Mouse (Mus musculus): ENCODE measurements around the gene Fgfr2. TPM values are rescaled to one million over a fixed set of nuclear protein-coding genes. Genes with fewer than 3 reads are reported as not detected.
A peak's percentile ranks its signal among the peaks of the same experiment; 100 is the strongest.

Fgfr2 gene
- total RNA-seq, 4 experiments from 2014 or later: 1.1 to 1.9 (median 1.4) TPM

DNA sequence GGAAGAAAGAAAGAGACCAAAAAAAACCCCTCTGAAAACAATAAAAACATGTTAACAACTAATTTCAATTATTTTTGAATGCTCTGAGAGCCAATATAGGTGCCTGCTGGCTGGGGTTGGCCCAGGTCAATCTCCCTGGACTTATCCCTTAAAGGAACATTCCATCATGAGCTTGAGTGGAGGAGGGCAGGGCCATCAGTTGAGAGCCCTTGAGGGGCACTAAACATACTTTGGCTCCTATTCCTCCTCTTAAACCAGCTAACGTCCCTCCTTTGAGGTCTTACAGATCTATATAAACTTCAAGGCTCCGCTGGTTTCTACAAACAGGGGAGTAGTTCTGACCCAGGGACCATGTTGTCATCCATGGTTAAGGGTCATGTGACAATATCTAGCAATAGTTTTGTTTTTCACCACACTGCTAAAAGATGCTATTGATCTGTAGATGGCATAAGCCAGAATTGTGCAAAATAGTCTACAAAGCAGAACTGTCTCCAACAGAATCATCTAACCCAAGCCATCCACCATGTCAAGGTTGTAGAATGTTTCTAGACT lies 2536.6 kb downstream of the Fgfr2 start:
- no peak for DNase-seq (ENCODE audit: low spot score)

DNA sequence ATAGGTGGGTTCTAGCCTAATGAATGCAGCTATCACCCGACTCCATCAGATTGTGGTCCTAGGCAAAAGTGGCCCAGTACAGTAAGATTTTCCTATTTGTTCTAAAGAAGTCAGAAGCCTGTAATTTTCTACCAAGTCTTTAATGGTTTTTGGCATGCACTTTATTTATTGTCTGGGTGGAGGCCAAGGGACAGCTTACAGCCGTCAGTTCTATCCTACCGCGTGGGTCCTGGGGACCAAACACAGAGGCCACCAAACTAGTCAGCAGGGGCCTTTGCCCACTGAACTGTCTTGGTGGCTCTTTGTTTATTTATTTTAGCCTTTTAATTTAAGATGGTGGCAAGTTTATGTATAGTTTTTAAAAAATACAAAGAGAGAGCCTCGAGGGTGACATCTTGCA lies 2544.5 kb downstream of the Fgfr2 start:
- DNase-seq (ENCODE audit: low spot score): no peak

DNA sequence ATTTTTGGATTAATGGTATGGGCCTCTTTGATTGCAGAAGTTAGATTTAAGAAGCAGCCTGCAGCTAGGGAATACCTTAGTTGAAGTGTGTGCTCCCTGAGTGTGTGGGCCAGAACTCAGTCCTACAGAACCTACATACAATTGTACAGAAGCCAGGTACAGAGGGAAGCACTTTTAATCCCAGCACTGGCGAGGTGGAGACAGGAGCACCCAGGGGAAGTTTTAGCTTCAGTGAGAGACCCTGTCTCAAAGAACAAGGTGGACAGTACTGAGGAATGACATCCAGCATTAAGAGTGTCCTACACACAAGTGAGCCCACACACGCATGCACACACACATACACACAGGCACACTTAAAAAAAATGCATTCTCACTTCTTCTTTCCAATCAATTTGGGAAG lies 2545.1 kb downstream of the Fgfr2 start:
- DNase-seq (ENCODE audit: low spot score): no peak

DNA sequence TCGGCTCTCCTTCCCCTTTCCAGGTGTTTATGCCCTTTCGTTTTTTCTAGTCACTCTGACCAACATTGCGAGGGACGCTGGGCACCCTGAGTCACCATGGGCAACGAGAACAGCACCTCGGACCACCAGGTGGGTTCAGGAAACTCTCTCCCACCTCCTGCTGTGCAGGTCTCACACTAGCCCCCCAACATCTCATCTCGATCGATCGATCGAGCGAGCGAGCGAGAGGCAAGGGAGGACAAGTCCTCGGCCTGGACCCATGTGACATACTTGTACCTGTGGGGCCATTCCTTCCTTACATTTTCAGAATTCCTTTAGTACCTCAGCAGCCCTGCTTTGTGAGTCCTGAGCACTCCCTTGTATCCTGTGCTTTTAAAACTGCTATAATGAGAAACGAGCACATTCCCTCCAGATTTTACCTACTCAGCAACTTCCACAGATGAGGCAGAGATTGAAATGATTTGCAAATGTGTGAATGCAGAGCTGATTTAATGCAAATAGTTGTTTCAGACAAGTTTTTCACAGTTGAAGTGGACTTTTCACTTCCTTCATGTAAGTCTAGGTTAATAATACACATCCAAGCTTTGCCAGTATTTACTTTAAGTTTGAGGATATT lies 2545.7 kb downstream of the Fgfr2 start, which contains the start of gene Tacc2:
Gene Tacc2, plus strand, starts transcription at position 51 of the 616 bp plus-strand sequence.
- no peak for DNase-seq (ENCODE audit: low spot score)

DNA sequence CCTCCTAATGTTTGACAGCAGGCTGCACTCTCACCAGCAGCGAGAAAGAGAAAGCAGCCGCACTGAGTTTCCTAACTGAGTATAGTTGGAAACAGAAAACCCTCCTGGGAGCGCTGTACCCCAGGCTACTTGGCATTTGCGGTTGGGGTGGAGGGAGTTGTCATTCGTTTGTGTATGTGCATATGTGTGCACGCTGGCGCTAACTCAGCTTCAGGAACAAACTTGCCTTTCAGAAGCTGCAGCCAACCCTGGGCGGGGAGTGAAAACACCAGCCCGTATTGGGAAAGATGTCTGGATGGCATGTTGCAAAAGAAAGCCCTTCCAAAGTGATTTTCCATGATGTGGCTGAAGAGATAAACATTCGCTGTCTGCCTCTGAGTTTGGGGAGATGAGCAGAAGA lies 2546.2 kb downstream of the Fgfr2 start:
- DNase-seq (ENCODE audit: low spot score): no peak

DNA sequence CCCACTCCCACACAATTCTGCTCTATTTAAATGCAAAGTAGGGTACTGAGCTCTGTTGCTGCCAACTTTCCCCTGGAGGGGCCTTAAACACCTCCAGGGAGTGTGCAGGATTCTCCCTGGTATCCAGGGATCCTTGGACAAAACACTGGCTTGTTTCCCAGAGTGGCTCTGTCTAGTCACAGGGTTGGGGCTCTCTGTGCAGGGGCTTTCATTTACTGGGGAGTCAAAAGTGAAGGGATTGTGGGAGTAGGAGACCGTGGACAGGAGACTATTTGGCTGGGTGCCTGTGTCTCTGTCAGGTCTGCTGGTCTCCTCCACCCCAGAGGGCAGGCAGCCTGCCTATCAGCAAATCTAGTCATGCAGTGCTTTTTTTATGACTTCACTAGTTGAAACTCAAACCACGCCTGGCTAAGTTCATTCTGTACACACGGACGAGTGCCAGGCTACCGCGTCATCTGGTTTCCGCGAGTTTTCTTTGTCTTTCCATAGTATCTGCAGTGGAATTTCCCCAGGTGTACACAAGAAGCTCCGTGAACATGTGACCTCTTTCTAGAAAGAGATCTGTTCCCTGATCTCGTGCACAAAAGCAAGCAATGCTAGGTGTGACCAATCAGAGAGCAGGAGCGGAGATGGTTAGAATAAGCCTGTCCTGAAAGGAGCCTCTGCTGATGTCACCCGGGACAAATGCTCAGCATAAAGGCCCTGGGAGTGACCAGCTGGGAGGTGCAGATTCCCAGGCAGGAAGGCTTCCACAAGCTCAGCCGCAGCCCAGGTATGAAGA lies 2548.7 kb downstream of the Fgfr2 start:
- peak; percentile 53 for DNase-seq (ENCODE audit: low spot score)

DNA sequence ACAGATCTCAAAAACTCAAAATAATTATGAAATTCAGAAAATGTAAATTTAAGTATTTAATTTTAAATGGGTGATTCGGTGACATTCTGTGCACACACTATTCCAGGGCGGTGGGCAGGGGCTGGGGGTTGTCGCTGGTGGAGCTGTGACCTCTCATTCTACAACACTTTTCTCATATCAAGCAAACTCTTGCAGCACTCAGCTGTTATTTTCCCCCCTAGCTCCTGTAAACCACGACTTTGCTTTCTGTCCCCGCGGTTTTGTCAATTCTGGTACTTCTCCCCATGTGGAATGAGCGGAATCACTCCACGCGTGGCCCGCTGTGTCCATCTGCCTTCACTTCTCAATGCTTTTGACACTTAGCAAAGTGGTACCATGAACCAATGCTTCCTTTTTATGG lies 2549.4 kb downstream of the Fgfr2 start:
- no peak for DNase-seq (ENCODE audit: low spot score)

DNA sequence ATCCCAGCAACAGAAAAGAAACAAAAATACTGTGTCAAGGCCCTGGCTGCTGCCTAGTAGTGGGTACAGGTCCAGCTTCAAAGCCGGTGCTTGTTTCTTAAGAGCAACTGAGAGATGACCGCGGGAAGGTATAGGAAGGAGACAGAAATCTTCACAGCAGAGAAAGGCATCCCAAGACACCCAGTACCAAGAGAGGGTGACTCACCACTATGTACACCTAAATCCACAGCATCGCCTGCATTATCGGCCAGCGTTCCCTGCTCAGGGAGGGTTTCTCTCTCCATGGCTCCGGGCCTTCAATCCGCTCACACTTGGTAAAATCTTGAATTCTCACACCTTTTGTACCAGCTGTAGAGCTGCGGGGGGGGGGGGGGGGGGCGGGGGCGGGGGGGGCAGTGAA lies 2550.3 kb downstream of the Fgfr2 start, which contains the start of gene Nsmce4a:
Gene Nsmce4a, minus strand, starts transcription at position 298 of the 400 bp plus-strand sequence.
- no peak for DNase-seq (ENCODE audit: low spot score)

DNA sequence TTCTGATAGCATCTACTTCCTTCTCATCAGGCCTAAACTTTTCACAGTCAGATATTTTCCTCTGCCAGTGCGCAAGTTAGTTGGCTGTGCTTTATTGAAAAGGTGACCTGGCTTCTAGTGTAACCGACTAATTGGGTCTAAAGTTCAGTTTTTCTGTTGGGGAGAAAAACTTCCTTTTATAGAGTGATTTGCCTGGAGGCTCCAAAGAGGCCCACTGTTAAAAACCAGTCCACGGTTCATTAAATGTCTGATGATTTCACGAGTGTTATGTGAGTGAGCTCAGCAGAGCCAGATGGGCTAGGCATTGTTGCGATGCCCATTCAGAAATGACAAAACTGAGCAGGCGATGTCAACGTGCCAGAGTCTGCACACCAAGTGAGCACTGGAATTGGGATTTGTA lies 2552.7 kb downstream of the Fgfr2 start:
- no peak for DNase-seq (ENCODE audit: low spot score)

DNA sequence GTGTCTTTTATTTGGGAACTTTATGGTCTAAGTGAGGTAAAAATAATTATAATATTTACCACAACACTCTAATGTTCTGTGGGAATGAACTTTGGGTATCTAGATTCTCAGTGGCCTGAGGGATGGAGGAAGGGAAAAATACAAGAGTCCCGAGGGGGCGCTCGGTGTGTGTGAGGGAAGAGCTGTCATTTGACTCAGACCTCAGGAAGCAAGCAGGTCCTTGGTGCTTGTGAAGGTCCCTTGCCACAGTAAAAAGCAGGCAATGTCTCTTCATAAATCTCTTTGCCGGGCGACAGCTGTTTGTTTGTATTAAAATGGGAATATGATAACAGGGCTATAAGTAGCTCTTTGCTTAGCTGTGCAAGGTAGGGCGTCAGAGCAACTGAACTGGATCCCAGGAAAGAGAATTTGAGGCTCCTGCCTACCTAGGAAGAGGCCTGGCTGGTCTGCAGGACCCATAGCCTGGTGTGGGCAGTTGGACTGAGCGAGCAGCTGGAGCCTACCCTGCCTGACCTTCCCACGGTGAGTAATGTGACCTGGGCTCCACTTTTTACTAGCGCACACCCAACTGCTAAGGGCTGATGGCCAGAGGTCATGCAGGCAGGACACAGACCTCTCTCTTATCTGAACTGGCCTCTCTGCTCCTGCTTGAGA lies 2554.2 kb downstream of the Fgfr2 start:
- no peak for DNase-seq (ENCODE audit: low spot score)

DNA sequence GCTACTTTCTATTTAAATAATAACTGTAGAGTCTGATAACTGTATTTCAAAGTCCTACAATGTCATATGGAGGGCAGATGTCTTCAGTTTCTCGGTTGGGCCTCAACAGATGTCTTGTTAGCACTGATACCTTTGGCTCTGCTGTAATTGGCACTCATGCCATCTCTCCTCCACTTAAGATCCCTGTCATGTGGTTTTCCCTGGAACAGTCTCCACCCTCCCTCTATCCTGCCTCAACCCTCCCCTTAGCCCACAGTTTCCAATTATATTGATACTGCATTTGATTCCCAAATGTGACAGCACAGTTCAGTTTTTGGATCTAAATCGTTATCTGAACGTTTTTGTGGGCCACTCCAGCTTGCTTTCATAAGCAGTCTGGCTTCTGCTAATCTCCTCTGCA lies 2558.6 kb downstream of the Fgfr2 start:
- DNase-seq (ENCODE audit: low spot score): no peak

DNA sequence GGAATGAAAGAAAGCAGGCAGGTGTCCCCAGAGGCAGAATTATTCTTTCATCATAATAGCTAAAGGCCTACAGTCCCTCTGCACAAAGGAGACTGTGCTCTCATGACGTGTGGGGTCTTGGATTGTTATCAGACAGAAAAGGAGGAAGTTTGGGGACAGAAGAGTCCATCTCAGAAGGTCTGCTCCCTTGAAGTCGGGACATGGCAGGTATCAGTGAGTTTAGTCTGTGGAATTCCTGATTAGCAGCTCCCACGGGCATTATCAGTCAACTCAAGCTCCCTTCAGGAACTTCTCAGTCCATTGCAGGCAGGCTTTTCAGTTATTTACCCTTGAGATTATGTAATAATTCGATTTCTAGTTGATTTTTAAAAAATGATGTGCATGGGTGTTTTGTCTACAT lies 2559.3 kb downstream of the Fgfr2 start:
- DNase-seq (ENCODE audit: low spot score): no peak

DNA sequence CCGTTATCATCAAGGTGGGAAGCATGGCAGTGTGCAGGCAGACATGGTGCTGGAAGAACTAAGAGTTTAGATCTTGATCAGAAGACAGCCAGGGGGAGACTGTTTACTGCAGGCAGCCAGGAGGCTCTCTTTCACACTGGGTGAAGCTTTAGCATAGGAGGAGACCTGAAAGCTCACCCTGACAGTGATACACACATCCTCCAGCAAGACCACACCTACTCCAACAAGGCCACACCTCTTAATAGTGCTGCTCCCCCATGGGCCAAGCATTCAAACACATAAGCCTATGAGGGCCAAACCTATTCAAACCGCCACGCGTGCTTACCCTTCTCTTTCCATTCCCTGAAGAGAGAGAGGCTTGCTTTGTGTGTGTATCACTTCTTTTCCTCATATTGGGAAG lies 2559.9 kb downstream of the Fgfr2 start:
- DNase-seq (ENCODE audit: low spot score): no peak

DNA sequence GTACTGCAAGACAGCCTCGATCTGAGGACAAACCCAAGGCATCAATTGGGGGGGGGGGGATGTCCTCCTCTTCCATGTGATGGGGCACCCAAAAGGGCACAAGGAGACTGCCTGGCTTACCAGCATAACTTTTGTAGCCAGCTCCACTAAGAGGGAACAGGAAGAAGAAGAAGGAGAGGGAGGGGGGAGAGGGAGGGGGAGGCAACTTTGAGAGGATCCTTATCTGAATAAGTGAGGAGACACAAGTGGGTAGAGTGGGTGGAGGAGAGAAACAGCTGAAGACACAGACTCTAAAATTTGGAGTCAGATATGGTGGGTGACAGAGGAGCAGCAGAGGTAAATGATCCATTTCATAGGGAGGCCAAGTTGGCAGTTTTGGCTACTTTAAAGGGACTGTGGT lies 2562.2 kb downstream of the Fgfr2 start:
- no peak for DNase-seq (ENCODE audit: low spot score)

DNA sequence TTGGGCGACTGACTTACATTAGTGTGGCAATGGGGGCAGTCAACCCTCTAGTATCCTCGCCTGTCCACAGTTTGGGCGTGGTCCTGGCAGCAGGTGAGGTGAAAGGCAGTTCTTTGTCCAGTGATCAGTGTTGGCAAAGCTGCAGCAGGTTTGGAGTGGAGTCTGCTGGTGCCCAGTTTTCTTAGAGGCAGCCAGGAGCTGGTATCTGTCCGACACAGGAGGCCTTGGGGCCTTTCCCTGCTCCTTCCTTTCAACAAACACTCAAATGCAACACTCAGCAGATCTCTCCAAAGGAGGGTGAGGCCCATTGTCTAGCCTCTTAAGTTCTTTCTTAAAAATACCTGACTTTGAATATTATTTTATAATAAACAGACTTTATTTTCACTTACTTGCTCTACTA lies 2564.6 kb downstream of the Fgfr2 start:
- DNase-seq (ENCODE audit: low spot score): no peak

DNA sequence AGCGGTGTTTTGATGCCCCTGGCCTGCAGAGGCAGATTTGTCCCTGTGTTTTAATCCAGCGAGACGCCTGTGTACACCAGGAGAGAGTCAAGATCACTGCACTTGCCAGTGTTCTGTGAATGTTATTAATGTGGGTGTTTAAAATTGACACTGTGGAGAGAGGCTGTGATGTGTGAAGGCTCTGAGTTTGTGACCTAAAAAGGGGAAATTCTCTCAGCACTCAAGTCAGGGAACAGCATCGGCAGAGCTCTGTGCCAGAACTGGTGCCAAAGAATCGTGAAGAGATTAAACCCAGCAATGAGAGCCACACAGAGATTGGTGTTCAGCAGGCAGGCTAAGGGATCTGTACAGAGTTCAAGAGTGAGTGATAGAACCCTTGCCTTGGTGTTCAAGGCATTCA lies 2567.6 kb downstream of the Fgfr2 start:
- DNase-seq (ENCODE audit: low spot score): no peak

DNA sequence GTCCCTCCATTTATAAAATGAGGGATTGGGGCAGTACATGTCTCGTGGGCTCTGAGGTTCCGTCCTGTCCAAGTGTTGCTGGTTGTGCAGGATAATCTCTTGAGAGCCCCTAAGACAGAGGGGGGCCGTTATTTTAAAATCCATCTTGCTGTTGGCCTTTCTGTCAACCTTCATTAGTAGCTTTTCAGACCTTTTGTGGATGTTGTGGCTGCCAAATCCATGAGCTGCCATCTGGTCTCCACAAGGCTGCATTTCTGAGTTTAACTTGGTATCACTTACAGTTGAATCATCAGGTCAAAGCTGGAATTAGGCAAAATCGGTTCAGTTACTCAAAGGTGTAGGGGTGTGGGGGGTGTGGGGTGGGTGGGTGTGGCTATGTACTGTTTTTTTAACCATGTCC lies 2569.8 kb downstream of the Fgfr2 start:
- DNase-seq (ENCODE audit: low spot score): no peak

DNA sequence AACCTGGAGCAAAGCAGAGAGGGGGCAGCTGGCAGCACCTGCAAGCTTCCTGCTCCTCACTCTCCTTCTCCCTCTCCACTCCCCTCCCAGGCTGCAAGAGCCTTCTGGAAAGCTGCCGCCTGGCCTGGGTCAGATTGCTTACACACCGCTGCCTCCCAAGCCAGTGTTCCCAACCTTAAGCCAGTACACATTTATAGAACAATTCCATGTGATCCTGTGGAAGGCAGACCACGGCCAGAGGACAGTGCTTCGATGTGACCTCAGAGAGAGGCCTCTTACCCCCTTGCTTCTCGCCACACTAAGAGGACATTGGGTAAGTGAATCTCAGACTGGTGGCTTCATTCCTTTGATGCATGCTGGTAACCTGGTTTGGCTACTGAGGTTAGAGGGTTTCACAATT lies 2570.4 kb downstream of the Fgfr2 start:
- peak; percentile 49 for DNase-seq (ENCODE audit: low spot score)

DNA sequence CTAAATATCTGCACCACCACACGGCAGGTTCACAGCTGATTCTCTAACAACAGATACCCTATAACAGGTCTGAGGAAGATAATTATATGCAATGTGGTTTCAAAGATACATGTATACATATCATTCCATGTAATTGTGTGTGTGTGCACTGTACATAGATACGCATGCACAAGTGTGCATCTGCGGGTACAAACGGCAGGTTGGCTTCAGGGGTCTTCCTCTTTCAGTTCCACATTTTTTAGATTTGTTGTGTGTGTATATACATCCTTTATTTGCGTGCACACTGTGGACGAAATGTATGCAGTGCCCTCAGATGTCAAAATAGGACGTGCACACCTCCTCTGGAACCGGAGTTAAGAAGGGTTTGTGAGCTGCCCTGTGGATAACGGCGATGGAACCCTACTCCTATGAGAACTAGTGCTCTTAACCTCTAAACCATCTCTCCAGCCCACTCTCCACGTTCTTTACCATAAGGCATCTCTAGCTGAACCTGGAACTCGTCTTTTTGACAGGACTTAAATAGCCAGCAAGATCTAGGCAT lies 2575.4 kb downstream of the Fgfr2 start:
- DNase-seq (ENCODE audit: low spot score): no peak

DNA sequence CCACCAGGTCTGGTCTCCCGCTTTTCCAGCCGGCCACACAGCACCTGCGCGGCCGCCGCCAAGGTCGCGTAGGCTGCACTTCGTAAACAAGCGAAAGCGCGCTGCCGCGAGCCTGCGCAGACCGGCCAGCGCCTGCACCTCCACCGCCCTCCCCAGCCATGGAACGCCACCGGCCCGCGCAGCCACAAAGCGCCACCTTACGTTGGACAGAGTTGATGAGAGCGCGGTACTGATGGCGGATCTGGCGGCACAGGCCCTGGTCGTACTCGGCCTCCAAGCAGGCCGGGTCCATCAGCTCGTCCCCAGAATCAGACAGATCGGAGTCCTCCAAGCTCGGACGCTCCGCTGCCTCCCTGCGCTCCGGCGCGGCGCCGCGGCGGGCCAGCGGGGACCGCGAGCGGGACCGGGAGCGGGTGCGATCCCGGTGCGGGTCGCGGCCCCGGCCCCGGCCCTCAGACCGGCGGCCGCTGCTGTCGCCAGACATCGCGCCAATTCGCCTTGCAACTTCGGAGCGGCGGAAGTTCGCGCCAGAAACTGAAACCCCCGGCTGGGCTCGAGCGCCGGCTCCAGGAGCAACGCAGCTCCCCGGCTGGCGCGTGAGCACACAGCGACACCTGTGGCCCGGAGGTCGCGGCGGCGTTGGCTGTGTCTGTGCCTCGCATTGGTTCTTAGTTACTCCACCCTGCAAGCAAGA lies 2576.2 kb downstream of the Fgfr2 start:
- peak; percentile 91 for DNase-seq (ENCODE audit: low spot score)

DNA sequence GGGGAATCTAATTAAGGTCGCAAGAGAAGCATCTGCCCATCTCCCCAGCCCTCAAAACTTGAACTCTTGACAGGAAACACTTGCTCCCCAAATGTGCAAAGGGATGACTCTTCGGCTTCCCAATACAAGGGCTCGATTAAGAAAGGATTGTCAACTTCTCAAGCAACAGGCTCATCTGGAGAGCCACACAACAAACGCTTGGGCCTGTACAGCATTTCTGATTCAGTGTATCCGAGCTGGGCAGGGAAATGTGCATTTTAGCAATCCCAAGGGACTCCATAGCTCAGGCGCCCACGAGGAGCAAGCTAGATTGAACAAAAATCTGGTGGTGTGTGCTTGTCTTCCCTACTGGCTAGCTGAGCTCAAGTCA lies 2576.7 kb downstream of the Fgfr2 start:
- DNase-seq (ENCODE audit: low spot score): no peak

DNA sequence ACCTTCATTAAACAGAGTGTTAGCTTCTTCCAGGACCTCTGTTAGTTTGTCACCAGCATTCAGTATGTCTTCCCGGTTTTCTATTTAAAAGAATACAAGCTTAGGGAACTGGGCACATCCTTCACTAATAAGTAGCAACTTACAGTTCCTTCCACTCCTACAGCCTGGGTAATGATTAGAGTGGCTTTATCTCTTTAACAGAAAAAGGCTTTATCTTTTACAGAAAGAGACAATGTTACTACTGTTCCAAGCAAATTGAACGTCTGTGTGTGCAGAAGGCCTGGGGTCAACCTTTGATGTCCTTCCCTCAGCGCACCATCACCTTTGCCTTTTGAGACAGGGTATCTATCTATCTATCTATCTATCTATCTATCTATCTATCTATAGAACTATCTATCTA lies 2577.3 kb downstream of the Fgfr2 start:
- DNase-seq (ENCODE audit: low spot score): no peak
